Mouse (Mus musculus): ENCODE results near the gene Uvrag.

Gene Uvrag

GRCm38 (mm10) chr7:99139841-99140491, 975 bp downstream of the Uvrag start:
- DNase-seq (ENCODE audit: low read depth, low spot score), result no peak

GRCm38 (mm10) chr7:99137541-99137940, 3.4 kb downstream of the Uvrag start:
- DNase-seq (ENCODE audit: low read depth, low spot score), result no peak

- no peak for DNase-seq (ENCODE audit: low read depth, low spot score)
Measured at GRCm38 (mm10) chr7:99136789-99137188, 4.2 kb downstream of the Uvrag start.

- DNase-seq (ENCODE audit: low read depth, low spot score), result no peak
Measured at GRCm38 (mm10) chr7:99133811-99134402, 7.0 kb downstream of the Uvrag start.

GRCm38 (mm10) chr7:99132597-99132996, 8.3 kb downstream of the Uvrag start:
- DNase-seq (ENCODE audit: low read depth, low spot score), result no peak

- no peak for DNase-seq (ENCODE audit: low read depth, low spot score)
Measured at GRCm38 (mm10) chr7:99131819-99132353, 9.1 kb downstream of the Uvrag start.

- DNase-seq (ENCODE audit: low read depth, low spot score), result no peak
Measured at GRCm38 (mm10) chr7:99128965-99129364, 12.0 kb downstream of the Uvrag start.

- no peak for DNase-seq (ENCODE audit: low read depth, low spot score)
Measured at GRCm38 (mm10) chr7:99128020-99128950, 12.7 kb downstream of the Uvrag start.

- DNase-seq (ENCODE audit: low read depth, low spot score), result no peak
Measured at GRCm38 (mm10) chr7:99126057-99126456, 14.9 kb downstream of the Uvrag start.

GRCm38 (mm10) chr7:99122651-99123050, 18.3 kb downstream of the Uvrag start:
- no peak for DNase-seq (ENCODE audit: low read depth, low spot score)

GRCm38 (mm10) chr7:99120865-99121521, 19.9 kb downstream of the Uvrag start:
- no peak for DNase-seq (ENCODE audit: low read depth, low spot score)

GRCm38 (mm10) chr7:99120082-99120481, 20.9 kb downstream of the Uvrag start:
- no peak for DNase-seq (ENCODE audit: low read depth, low spot score)

GRCm38 (mm10) chr7:99116781-99117180, 24.2 kb downstream of the Uvrag start:
- DNase-seq (ENCODE audit: low read depth, low spot score), result no peak

GRCm38 (mm10) chr7:99114006-99114726, 26.8 kb downstream of the Uvrag start:
- DNase-seq (ENCODE audit: low read depth, low spot score), result no peak

- peak; percentile 24 for DNase-seq (ENCODE audit: low read depth, low spot score)
Measured at GRCm38 (mm10) chr7:99107566-99107965, 33.4 kb downstream of the Uvrag start.

- no peak for DNase-seq (ENCODE audit: low read depth, low spot score)
Measured at GRCm38 (mm10) chr7:99106714-99107270, 34.1 kb downstream of the Uvrag start.

- no peak for DNase-seq (ENCODE audit: low read depth, low spot score)
Measured at GRCm38 (mm10) chr7:99101767-99102593, 39.0 kb downstream of the Uvrag start.

GRCm38 (mm10) chr7:99101076-99101475, 39.9 kb downstream of the Uvrag start:
- no peak for DNase-seq (ENCODE audit: low read depth, low spot score)

- no peak for DNase-seq (ENCODE audit: low read depth, low spot score)
Measured at GRCm38 (mm10) chr7:99100573-99100972, 40.4 kb downstream of the Uvrag start.

GRCm38 (mm10) chr7:99100087-99100486, 40.9 kb downstream of the Uvrag start:
- no peak for DNase-seq (ENCODE audit: low read depth, low spot score)
